Mouse (Mus musculus): Measurements from ENCODE around the gene Fgd3. TPM values are rescaled to one million over a fixed set of nuclear protein-coding genes. Genes with fewer than 3 reads are reported as not detected.

Gene Fgd3
- polyA plus RNA-seq, 1 experiment from 2014 or later: 1.7 TPM

GRCm38 (mm10) chr13:49348522-49348921 lies 28.4 kb upstream of the Fgd3 start:
- H3K4me3 ChIP-seq (ENCODE audit: low read depth, low read length): no peak overlapping the region
- H3K36me3 ChIP-seq (ENCODE audit: control insufficient read depth, insufficient read depth, low read length): no peaks in the 10 kb centered on the region
- ATAC-seq (replicated peaks; ENCODE audit: low FRiP score) (no peak), DNase-seq (ENCODE audit: low spot score) (no peak)
- no peaks in the 10 kb centered on the region for H3K27me3 ChIP-seq (ENCODE audit: control insufficient read depth, insufficient read depth, low read length)
- WGBS: 87% methylated on average over 2 of the region's 2 CpGs
- no peak overlapping the region for H3K4me2 ChIP-seq (ENCODE audit: low read depth, low read length, severe bottlenecking)
- no peaks in the 10 kb centered on the region for H3K9me3 ChIP-seq (ENCODE audit: control insufficient read depth, low read length)
- H3K9ac ChIP-seq (ENCODE audit: low read length): no peak overlapping the region
- peaks cover 6% of the 10 kb centered on the region; the same call in 1 of the 2 replicates for H3K4me1 ChIP-seq (replicated peaks; ENCODE audit: control insufficient read depth, insufficient read depth, low read length)
- no peak overlapping the region for H3K27ac ChIP-seq (ENCODE audit: low read depth, low read length)

GRCm38 (mm10) chr13:49345476-49345875 lies 25.4 kb upstream of the Fgd3 start:
- H3K27ac ChIP-seq (ENCODE audit: low read depth, low read length): no peak overlapping the region
- H3K36me3 ChIP-seq (ENCODE audit: control insufficient read depth, insufficient read depth, low read length): no peaks in the 10 kb centered on the region
- H3K4me1 ChIP-seq (replicated peaks; ENCODE audit: control insufficient read depth, insufficient read depth, low read length): peaks cover 15% of the 10 kb centered on the region
- H3K27me3 ChIP-seq (ENCODE audit: control insufficient read depth, insufficient read depth, low read length): no peaks in the 10 kb centered on the region
- no peak overlapping the region for H3K9ac ChIP-seq (ENCODE audit: low read length)
- ATAC-seq (replicated peaks; ENCODE audit: low FRiP score): no peak
- WGBS: 77% methylated on average over 2 of the region's 2 CpGs
- no peak for DNase-seq (ENCODE audit: low spot score)
- no peaks in the 10 kb centered on the region for H3K9me3 ChIP-seq (ENCODE audit: control insufficient read depth, low read length)
- no peak overlapping the region for H3K4me2 ChIP-seq (ENCODE audit: low read depth, low read length, severe bottlenecking)
- H3K4me3 ChIP-seq (ENCODE audit: low read depth, low read length): no peak overlapping the region

GRCm38 (mm10) chr13:49344567-49344966 lies 24.5 kb upstream of the Fgd3 start:
- Histone ChIP-seq H3K9me3 (ENCODE audit: control insufficient read depth, low read length) (no peaks in the 10 kb centered on the region), H3K4me1 (replicated peaks; ENCODE audit: control insufficient read depth, insufficient read depth, low read length) (peaks cover 16% of the 10 kb centered on the region), H3K27me3 (ENCODE audit: control insufficient read depth, insufficient read depth, low read length) (no peaks in the 10 kb centered on the region), H3K4me2 (ENCODE audit: low read depth, low read length, severe bottlenecking) (no peak overlapping the region), H3K27ac (ENCODE audit: low read depth, low read length) (no peak overlapping the region), H3K9ac (ENCODE audit: low read length) (no peak overlapping the region), H3K36me3 (ENCODE audit: control insufficient read depth, insufficient read depth, low read length) (no peaks in the 10 kb centered on the region), H3K4me3 (ENCODE audit: low read depth, low read length) (no peak overlapping the region)
- WGBS: 87% methylated on average over 8 of the region's 8 CpGs
- no peak for DNase-seq (ENCODE audit: low spot score)
- ATAC-seq (replicated peaks; ENCODE audit: low FRiP score): no peak

- H3K27ac ChIP-seq (ENCODE audit: low read depth, low read length): no peak overlapping the region
- peaks cover 16% of the 10 kb centered on the region for H3K4me1 ChIP-seq (replicated peaks; ENCODE audit: control insufficient read depth, insufficient read depth, low read length)
- H3K4me2 ChIP-seq (ENCODE audit: low read depth, low read length, severe bottlenecking): peak overlapping the region; percentile 77
- no peaks in the 10 kb centered on the region for H3K27me3 ChIP-seq (ENCODE audit: control insufficient read depth, insufficient read depth, low read length)
- H3K4me3 ChIP-seq (ENCODE audit: low read depth, low read length): peak overlapping the region; percentile 87
- no peak for DNase-seq (ENCODE audit: low spot score)
- no peak for ATAC-seq (replicated peaks; ENCODE audit: low FRiP score)
- no peaks in the 10 kb centered on the region for H3K9me3 ChIP-seq (ENCODE audit: control insufficient read depth, low read length)
- peak overlapping the region; percentile 91 for H3K9ac ChIP-seq (ENCODE audit: low read length)
- no peaks in the 10 kb centered on the region for H3K36me3 ChIP-seq (ENCODE audit: control insufficient read depth, insufficient read depth, low read length)
Measured at GRCm38 (mm10) chr13:49342723-49343100, 22.6 kb upstream of the Fgd3 start.

- H3K4me3 ChIP-seq (ENCODE audit: low read depth, low read length): peak overlapping the region; percentile 87
- H3K9ac ChIP-seq (ENCODE audit: low read length): peak overlapping the region; percentile 91
- H3K4me2 ChIP-seq (ENCODE audit: low read depth, low read length, severe bottlenecking): peak overlapping the region; percentile 77
- no peaks in the 10 kb centered on the region for H3K9me3 ChIP-seq (ENCODE audit: control insufficient read depth, low read length)
- no peaks in the 10 kb centered on the region for H3K36me3 ChIP-seq (ENCODE audit: control insufficient read depth, insufficient read depth, low read length)
- H3K27ac ChIP-seq (ENCODE audit: low read depth, low read length): no peak overlapping the region
- H3K27me3 ChIP-seq (ENCODE audit: control insufficient read depth, insufficient read depth, low read length): no peaks in the 10 kb centered on the region
- ATAC-seq (replicated peaks; ENCODE audit: low FRiP score): peak; percentile 42
- peaks cover 16% of the 10 kb centered on the region for H3K4me1 ChIP-seq (replicated peaks; ENCODE audit: control insufficient read depth, insufficient read depth, low read length)
- DNase-seq (ENCODE audit: low spot score): no peak
- WGBS: 14% methylated on average over 25 of the region's 25 CpGs
Measured at GRCm38 (mm10) chr13:49341831-49342722, 22.0 kb upstream of the Fgd3 start.

GRCm38 (mm10) chr13:49341012-49341830 lies 21.1 kb upstream of the Fgd3 start, which contains the start of gene Bicd2:
Gene Bicd2 (plus strand): TSS chr13:49341585.
- DNase-seq (ENCODE audit: low spot score) (peak; percentile 96), ATAC-seq (replicated peaks; ENCODE audit: low FRiP score) (peak; percentile 99)
- Histone ChIP-seq H3K27me3 (ENCODE audit: control insufficient read depth, insufficient read depth, low read length) (no peaks in the 10 kb centered on the region), H3K4me2 (ENCODE audit: low read depth, low read length, severe bottlenecking) (peak within 1 kb of the TSS; percentile 77), H3K9me3 (ENCODE audit: control insufficient read depth, low read length) (no peaks in the 10 kb centered on the region), H3K4me1 (replicated peaks; ENCODE audit: control insufficient read depth, insufficient read depth, low read length) (peaks cover 16% of the 10 kb centered on the region), H3K27ac (ENCODE audit: low read depth, low read length) (no peak within 1 kb of the TSS), H3K36me3 (ENCODE audit: control insufficient read depth, insufficient read depth, low read length) (no peaks in the 10 kb centered on the region), H3K4me3 (ENCODE audit: low read depth, low read length) (peak within 1 kb of the TSS; percentile 87), H3K9ac (ENCODE audit: low read length) (peak within 1 kb of the TSS; percentile 91)
- under 1% methylated on average over 74 of the region's 74 CpGs for WGBS

- no peak overlapping the region for H3K4me3 ChIP-seq (ENCODE audit: low read depth, low read length)
- ATAC-seq (replicated peaks; ENCODE audit: low FRiP score) (no peak), DNase-seq (ENCODE audit: low spot score) (no peak)
- WGBS: 82% methylated on average over 7 of the region's 7 CpGs
- H3K9ac ChIP-seq (ENCODE audit: low read length): no peak overlapping the region
- H3K36me3 ChIP-seq (ENCODE audit: control insufficient read depth, insufficient read depth, low read length): no peaks in the 10 kb centered on the region
- H3K4me2 ChIP-seq (ENCODE audit: low read depth, low read length, severe bottlenecking): no peak overlapping the region
- peaks cover 14% of the 10 kb centered on the region for H3K4me1 ChIP-seq (replicated peaks; ENCODE audit: control insufficient read depth, insufficient read depth, low read length)
- no peaks in the 10 kb centered on the region for H3K9me3 ChIP-seq (ENCODE audit: control insufficient read depth, low read length)
- no peak overlapping the region for H3K27ac ChIP-seq (ENCODE audit: low read depth, low read length)
- H3K27me3 ChIP-seq (ENCODE audit: control insufficient read depth, insufficient read depth, low read length): no peaks in the 10 kb centered on the region
Measured at GRCm38 (mm10) chr13:49338893-49339546, 18.9 kb upstream of the Fgd3 start.

All from forebrain, embryonic 11.5 days (tissue).